Mouse (Mus musculus): ENCODE measurements around the gene Mapk9. TPM values are rescaled to one million over a fixed set of nuclear protein-coding genes. Genes with fewer than 3 reads are reported as not detected.

The Mapk9 gene
- total RNA-seq, 2 experiments from 2014 or later, result 42.5 to 44.2 TPM

GRCm38 (mm10) chr11:49876948-49877817 is 30.6 kb downstream of the Mapk9 start:
- intact Hi-C loops (cut with DNase I), result no loop called here
- DNase-seq (ENCODE audit: low spot score), result peak; percentile 9

DNA sequence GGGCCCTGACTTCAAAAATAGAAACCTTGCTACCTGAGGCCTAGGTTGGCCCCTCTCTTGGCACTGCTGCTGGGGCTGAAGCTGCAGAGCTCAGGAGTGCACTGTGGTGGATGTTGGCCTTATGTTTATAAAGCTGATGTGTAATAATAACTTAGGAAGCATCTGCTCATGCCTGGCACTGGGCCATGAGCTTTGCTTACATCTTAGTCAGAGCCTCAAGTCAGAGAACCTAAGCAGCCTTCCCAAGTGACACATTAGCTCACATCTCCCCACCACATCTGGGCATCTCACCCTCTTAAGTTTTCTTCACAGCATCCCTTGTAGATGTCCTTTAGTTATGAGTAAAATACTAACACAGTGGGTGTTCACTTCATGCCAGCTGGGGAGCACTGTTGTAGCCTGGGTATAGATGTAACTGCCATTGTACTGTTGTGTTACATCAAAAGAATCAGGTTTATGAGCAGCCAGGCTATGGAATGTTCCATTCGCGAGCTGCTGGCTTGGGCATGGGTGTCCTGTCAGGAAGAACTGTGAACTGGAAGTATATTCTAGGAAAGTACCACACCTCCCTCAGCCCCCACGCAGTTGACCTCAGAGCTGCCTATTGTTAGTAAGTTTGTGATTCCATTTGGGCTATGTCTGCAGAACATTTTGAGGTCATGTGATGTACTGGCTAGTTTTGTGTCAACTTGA is 33.5 kb downstream of the Mapk9 start:
- intact Hi-C loops (cut with DNase I), result no loop called here
- DNase-seq (ENCODE audit: low spot score), result no peak

GRCm38 (mm10) chr11:49883394-49883793 is 36.8 kb downstream of the Mapk9 start:
- no peak for DNase-seq (ENCODE audit: low spot score)
- intact Hi-C loops (cut with DNase I), result no loop called here

- no peak for DNase-seq (ENCODE audit: low spot score)
- intact Hi-C loops (cut with DNase I), result no loop called here
These were observed 41.9 kb downstream of the Mapk9 start for GRCm38 (mm10) chr11:49888469-49888868.

DNA sequence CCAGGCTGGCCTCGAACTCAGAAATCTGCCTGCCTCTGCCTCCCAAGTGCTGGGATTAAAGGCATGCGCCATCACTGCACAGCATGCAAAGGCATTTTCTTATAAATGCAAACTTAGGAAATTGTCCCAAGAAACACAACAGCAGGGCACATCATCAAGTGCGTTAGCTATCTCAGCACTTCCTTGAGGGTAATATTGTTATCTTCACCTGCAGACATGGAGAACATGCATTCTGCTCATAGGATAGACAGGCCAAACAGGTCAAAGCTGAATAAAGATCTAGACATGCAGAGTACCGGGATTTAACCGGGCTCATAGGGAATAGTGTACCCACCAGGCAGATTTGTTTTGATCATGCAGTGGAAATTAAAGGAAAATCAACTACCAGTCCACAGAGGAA is 45.4 kb downstream of the Mapk9 start:
- DNase-seq (ENCODE audit: low spot score), result no peak
- intact Hi-C loops (cut with DNase I), result no loop called here

GRCm38 (mm10) chr11:49893806-49894205 is 47.3 kb downstream of the Mapk9 start:
- intact Hi-C loops (cut with DNase I), result no loop called here
- DNase-seq (ENCODE audit: low spot score), result no peak

DNA sequence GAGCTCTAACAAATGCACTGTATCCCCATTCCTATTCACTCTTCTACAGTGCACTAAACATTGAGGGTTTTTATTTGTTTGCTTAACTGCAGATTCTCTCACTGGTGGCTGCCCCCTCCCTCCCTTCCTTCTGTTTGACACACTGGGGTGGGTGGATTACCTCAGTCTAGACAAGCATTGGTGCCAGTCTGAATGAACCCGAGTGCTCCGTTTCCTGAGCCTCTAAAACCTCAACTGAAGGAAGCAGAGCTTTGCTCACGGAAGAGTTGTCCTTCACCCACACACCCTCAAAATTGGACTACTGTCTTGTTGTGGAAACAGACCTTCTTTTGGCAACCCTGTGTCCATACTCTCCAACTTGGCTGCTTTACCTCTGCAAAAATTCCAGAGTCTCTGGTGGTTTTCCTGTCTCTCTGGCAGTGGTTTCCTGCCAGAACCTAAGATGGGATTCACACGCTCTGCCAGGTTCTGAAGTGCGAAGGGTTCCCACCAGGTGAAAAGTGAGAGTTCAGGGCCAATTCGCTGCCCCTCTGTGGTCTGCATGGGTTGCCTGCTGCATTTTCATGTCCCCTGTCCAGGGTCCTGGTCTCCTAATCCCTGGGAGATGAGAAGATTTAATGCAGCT is 49.5 kb downstream of the Mapk9 start:
- intact Hi-C loops (cut with DNase I), result no loop called here
- no peak for DNase-seq (ENCODE audit: low spot score)

DNA sequence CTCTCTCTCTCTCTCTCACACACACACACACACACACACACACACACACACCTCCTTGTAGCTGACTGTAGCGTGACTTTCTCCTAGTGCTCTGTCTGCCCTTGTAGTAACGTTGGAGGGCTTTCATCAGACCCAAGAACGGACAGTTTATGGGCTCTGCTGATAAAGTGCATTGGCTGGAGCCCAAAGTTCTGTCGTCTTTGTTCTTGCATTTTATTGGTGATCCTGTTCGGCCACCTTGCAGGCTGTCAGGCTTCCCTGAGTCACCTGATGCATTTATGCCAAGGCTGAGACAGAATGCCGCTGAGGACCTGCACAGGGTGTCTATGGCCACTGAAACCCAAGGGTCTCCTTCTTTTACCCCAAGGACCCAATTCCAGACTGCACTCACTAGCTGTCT is 53.5 kb downstream of the Mapk9 start:
- intact Hi-C loops (cut with DNase I), result loop anchor here (5.0 kb wide), 1 partner anchor 57 kb away; no protein-coding TSS in a partner anchor

GRCm38 (mm10) chr11:49900962-49901658 is 54.6 kb downstream of the Mapk9 start:
- no peak for DNase-seq (ENCODE audit: low spot score)
- intact Hi-C loops (cut with DNase I), result loop anchor here (5.0 kb wide), 1 partner anchor 56 kb away; no protein-coding TSS in a partner anchor

More for the DNA sequence above, 53.5 kb downstream of the Mapk9 start:
- no peak for DNase-seq (ENCODE audit: low spot score)

DNA sequence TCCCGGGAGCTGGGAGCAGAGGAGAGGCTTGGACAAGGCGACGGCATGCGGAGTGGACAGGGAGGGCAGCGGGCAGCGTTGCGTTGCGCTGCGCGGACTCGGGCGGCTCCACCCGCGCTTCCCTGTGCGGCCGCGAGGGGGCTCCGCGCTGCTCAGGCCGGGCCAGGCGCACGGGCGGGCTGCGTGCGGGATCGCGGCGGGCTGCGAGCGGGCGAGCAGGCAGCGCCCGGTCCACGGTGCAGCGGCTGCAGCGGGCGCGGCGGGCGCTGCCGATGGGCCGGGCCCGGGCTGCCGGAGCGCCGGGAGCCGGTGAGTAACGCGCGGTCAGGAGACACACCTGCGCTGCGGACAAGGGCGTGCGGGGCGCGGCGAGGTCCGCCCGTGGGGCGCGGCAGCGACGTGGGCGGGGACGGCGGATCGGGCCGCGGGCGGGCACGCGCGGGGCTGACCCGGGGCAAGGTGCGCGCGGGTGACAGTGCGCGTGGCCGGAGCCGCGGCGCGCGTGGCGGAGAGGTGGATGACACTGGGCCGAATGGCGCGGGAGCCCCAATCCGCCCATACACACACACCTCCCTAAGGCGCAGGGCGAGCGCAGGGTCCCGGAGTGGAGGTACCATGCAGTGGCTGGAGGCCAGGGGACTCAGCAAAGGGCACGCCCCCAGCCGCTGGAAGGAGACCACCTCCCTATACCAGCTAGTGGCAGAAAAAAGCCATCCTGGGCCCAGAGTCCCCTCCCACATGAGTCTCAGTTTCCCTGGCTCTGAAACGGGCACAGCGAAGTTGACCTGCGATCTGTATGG is 55.3 kb downstream of the Mapk9 start, which contains the start of gene Rasgef1c:
TSS of gene Rasgef1c (plus strand) at position 177 of the 800 bp plus-strand sequence.
- no peak for DNase-seq (ENCODE audit: low spot score)

DNA sequence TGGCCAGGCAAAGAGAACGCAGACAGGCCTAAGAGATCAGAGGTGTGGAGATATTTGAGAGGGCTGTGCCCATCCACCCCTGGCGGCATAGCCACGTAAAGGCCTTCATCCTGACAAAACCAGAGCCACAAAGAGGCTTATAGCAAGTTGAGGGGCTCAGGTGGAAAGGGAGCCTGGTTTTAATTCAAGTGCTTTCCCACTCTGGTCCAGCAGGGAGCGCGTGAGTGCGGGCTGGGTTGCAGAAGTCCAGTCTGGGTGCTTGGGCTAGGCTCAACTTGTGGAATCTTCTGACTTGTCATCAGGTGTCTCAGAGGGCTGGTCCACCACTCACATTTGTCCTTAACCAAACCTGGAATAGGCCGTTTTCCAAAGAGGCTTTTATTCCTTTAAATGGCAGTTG is 56.8 kb downstream of the Mapk9 start:
- intact Hi-C loops (cut with DNase I), result loop anchor here (5.0 kb wide), 1 partner anchor 54 kb away; no protein-coding TSS in a partner anchor
- DNase-seq (ENCODE audit: low spot score), result no peak

More for the DNA sequence above, 55.3 kb downstream of the Mapk9 start, which contains the start of gene Rasgef1c:
- intact Hi-C loops (cut with DNase I), result loop anchor here (5.0 kb wide), 1 partner anchor 55 kb away; no protein-coding TSS in a partner anchor

- DNase-seq (ENCODE audit: low spot score), result no peak
- intact Hi-C loops (cut with DNase I), result no loop called here
These were observed 72.1 kb downstream of the Mapk9 start for GRCm38 (mm10) chr11:49918521-49919180.

- intact Hi-C loops (cut with DNase I), result no loop called here
These were observed 72.8 kb downstream of the Mapk9 start for GRCm38 (mm10) chr11:49919304-49919703.

DNA sequence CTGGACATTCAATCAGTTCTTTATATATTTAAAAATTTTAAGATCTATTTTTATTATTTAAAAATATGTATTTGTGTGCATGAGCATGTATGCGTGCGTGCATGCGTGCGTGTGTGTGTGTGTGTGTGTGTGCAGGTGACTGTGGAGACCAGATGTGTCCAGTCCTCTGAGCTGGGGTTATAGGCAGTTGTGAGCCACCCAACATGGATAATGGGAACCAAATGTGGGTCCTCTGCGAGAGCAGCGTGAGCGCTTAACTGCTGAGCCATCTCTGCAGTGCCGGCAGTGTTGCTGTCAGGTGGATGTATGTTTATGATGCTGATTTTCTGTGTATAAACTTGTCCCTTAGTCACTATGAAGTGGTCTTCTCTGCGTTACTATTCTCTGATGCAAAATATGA is 77.0 kb downstream of the Mapk9 start:
- DNase-seq (ENCODE audit: low spot score), result no peak
- intact Hi-C loops (cut with DNase I), result no loop called here

More at GRCm38 (mm10) chr11:49919304-49919703, 72.8 kb downstream of the Mapk9 start:
- DNase-seq (ENCODE audit: low spot score), result no peak

DNA sequence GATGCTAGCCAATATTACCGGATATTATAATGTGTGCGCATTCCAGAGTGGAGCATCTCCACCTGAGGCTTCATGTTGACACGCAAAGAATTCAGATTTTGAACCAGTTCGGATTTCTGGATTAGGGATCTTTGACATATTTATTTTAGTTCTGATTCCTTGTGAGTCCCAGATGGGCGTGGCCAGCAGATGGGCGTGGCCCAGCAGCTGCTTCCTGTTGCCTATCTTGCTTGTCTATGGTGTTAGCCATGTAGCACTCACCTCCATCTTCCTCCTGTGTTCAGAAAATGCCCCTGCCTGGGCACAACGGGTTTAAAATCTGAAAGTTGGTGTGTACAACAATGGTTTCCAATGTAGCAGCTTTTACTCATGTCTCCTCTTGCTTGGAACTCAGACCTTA is 79.6 kb downstream of the Mapk9 start:
- intact Hi-C loops (cut with DNase I), result no loop called here
- DNase-seq (ENCODE audit: low spot score), result no peak

GRCm38 (mm10) chr11:49927169-49927568 is 80.6 kb downstream of the Mapk9 start:
- intact Hi-C loops (cut with DNase I), result no loop called here
- no peak for DNase-seq (ENCODE audit: low spot score)

DNA sequence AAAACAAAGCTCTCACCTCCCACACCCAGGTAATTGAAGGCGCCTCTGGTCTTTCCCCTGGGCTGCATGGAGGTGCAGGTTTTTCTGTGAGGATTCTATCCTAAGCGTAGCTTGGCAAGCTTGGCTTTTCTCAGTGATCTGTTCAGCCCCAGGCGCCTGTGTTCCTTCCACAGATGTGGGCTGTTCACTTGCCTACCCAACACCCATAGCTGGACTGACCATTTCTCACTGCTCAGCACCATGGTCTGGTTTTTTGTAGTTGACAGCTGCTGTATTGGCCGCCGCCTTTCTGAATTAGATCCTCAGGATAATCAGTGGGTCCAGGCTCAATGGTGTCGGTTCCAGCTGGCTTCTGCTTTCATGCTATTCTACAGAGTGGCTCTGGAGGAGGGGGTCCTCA is 81.1 kb downstream of the Mapk9 start:
- DNase-seq (ENCODE audit: low spot score), result no peak
- intact Hi-C loops (cut with DNase I), result no loop called here

DNA sequence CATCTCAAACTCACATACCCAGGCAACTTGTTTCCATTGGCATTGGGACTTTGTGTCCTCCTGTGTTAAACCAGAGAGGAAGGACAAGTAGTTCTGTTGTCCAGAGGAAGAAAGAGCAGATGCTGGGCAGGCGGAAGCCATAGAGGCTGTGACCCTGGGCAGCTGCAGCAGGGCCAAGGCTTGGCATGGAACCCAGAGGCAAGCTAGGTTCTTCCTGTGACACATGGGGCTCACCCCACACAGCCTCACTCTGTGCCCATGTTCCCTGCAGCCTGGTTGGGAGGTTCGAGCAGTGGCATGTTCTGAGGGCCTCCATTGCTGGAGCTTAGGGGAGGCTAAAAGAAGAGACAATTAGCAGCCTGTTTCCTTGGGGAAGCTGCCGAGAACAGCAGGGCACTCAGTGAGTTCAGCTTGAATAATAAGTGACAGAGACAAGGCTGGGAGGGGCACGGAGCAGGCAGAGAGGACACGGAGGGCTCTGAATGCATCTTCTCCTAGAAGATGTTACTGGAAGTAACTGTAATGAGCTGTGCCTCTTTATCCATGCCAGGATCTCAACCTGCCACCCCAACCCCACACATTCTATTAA is 84.6 kb downstream of the Mapk9 start:
- no peak for DNase-seq (ENCODE audit: low spot score)
- intact Hi-C loops (cut with DNase I), result no loop called here
